Mouse (Mus musculus): ENCODE measurements at regions not wholly inside any gene's neighbourhood (a gene's known extent, or its start where the extent isn't known, plus 50 kb on each side); places are given as distances from the start of the nearest gene placed in this dataset.
A peak's percentile ranks its signal among the peaks of the same experiment; 100 is the strongest.

DNA sequence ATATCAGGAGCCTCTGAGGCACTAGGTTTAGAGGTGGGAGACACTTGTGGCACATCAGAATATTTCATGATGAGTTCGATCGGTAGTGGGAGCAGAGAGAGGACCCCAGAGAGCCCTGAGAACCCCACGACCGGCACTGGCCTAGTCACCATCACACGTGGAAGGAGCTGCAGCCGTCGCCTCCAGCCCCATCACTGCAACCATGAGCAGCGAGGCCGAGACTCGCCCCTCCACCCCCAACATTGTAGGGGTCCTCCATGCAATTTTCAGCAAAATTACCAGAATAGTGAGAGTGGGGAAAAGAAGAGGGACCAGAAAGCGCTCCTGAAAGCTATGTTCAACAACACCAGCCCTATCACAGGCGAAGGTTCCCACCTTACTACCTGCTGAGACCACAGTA is 297.0 kb downstream of the Edem1 start:
- Histone ChIP-seq H3K4me3 (ENCODE audit: insufficient read depth, low read depth, low read length) (no peak overlapping the region), H3K4me1 (ENCODE audit: control insufficient read depth, insufficient read depth, low read length) (no peaks in the 10 kb centered on the region), H3K27ac (ENCODE audit: insufficient read depth, low read depth, low read length) (no peak overlapping the region), H3K27me3 (replicated peaks; ENCODE audit: control insufficient read depth, insufficient read depth, low read length) (no peaks in the 10 kb centered on the region), H3K36me3 (ENCODE audit: control insufficient read depth, insufficient read depth, low read length) (no peaks in the 10 kb centered on the region)
- no peak for TF ChIP-seq POLR2A (IDR thresholded peaks at IDR 0.05; ENCODE audit: low read depth, low read length)
- no peak for TF ChIP-seq CTCF (conservative IDR thresholded peaks at IDR 0.05; ENCODE audit: insufficient read depth, insufficient read length, low read depth, low read length)
- 92% methylated on average over 12 of the region's 12 CpGs for WGBS
- no peak for DNase-seq

DNA sequence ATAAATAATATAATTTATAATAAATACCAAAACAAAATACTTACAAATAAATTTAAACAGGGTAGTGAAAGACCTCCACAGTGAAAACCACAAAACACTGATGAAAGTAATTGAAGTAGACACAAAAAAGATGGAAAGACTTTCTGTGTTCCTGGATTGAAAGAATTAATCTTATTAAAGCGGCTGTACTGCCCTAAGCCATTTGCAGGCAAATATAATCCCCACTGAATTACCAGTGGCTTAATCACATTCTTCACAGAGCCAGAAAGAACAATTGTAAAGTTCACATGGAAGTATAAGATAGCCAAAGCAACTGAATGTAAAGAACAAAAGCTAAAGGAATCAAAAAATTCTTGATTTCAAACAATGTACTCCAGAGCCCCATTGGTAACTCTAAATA is 298.8 kb downstream of the Edem1 start:
- TF ChIP-seq CTCF (conservative IDR thresholded peaks at IDR 0.05; ENCODE audit: insufficient read depth, insufficient read length, low read depth, low read length) (no peak), POLR2A (IDR thresholded peaks at IDR 0.05; ENCODE audit: low read depth, low read length) (no peak)
- Histone ChIP-seq H3K27me3 (replicated peaks; ENCODE audit: control insufficient read depth, insufficient read depth, low read length) (no peaks in the 10 kb centered on the region), H3K27ac (ENCODE audit: insufficient read depth, low read depth, low read length) (no peak overlapping the region), H3K4me1 (ENCODE audit: control insufficient read depth, insufficient read depth, low read length) (no peaks in the 10 kb centered on the region), H3K4me3 (ENCODE audit: insufficient read depth, low read depth, low read length) (no peak overlapping the region), H3K36me3 (ENCODE audit: control insufficient read depth, insufficient read depth, low read length) (no peaks in the 10 kb centered on the region)
- 93% methylated on average over 1 of the region's 1 CpGs for WGBS
- DNase-seq, result no peak

DNA sequence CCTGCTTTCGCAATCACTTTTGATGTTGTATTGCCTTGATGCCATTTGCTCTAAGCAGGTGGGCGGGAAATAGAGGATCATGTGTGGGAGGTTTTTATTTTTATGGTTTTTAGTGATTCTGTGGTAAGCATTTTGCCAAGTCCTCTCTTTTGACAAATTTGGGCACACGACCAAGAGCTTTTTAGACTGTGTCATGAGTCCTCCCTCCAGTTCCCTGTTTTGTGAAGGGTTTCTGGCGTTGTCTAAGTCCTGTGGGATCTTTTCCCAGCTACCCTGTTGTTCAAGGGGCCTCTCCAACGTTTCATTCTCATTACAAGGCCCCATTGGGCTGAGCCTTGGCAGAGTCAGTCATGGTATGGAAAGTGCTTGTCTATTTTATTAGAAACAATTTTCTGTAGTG is 317.7 kb downstream of the Edem1 start:
- Histone ChIP-seq H3K36me3 (ENCODE audit: control insufficient read depth, insufficient read depth, low read length) (no peaks in the 10 kb centered on the region), H3K4me3 (ENCODE audit: insufficient read depth, low read depth, low read length) (no peak overlapping the region), H3K27ac (ENCODE audit: insufficient read depth, low read depth, low read length) (no peak overlapping the region), H3K27me3 (replicated peaks; ENCODE audit: control insufficient read depth, insufficient read depth, low read length) (no peaks in the 10 kb centered on the region), H3K4me1 (ENCODE audit: control insufficient read depth, insufficient read depth, low read length) (no peaks in the 10 kb centered on the region)
- TF ChIP-seq CTCF (conservative IDR thresholded peaks at IDR 0.05; ENCODE audit: insufficient read depth, insufficient read length, low read depth, low read length) (no peak), POLR2A (IDR thresholded peaks at IDR 0.05; ENCODE audit: low read depth, low read length) (no peak)
- no peak for DNase-seq
- 75% methylated on average over 5 of the region's 5 CpGs for WGBS

DNA sequence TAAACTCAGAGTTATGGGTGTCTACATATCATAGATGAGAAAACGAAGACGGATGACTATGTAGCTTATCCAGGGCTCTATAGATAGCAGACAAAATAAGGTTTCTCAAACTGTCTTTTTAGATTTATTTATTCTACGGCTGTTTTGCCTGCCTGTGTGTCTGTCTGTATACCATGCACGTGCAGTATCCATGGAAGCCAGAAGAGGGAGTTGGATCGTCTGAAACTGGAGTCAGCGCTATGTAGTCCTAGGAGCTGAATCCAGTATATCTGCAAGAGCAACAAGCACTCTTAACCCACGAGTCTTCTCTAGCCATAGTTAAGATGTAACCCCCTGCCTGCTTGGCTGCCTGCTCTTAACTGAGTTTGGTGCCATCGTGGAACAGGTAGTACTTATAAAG is 320.6 kb downstream of the Edem1 start:
- Histone ChIP-seq H3K4me1 (ENCODE audit: control insufficient read depth, insufficient read depth, low read length) (no peaks in the 10 kb centered on the region), H3K27ac (ENCODE audit: insufficient read depth, low read depth, low read length) (no peak overlapping the region), H3K36me3 (ENCODE audit: control insufficient read depth, insufficient read depth, low read length) (no peaks in the 10 kb centered on the region), H3K4me3 (ENCODE audit: insufficient read depth, low read depth, low read length) (no peak overlapping the region), H3K27me3 (replicated peaks; ENCODE audit: control insufficient read depth, insufficient read depth, low read length) (no peaks in the 10 kb centered on the region)
- 84% methylated on average over 8 of the region's 8 CpGs for WGBS
- TF ChIP-seq CTCF (conservative IDR thresholded peaks at IDR 0.05; ENCODE audit: insufficient read depth, insufficient read length, low read depth, low read length) (0 out of 2 replicates have a peak, but pooled peaks have one; percentile 6), POLR2A (IDR thresholded peaks at IDR 0.05; ENCODE audit: low read depth, low read length) (no peak)
- no peak for DNase-seq

DNA sequence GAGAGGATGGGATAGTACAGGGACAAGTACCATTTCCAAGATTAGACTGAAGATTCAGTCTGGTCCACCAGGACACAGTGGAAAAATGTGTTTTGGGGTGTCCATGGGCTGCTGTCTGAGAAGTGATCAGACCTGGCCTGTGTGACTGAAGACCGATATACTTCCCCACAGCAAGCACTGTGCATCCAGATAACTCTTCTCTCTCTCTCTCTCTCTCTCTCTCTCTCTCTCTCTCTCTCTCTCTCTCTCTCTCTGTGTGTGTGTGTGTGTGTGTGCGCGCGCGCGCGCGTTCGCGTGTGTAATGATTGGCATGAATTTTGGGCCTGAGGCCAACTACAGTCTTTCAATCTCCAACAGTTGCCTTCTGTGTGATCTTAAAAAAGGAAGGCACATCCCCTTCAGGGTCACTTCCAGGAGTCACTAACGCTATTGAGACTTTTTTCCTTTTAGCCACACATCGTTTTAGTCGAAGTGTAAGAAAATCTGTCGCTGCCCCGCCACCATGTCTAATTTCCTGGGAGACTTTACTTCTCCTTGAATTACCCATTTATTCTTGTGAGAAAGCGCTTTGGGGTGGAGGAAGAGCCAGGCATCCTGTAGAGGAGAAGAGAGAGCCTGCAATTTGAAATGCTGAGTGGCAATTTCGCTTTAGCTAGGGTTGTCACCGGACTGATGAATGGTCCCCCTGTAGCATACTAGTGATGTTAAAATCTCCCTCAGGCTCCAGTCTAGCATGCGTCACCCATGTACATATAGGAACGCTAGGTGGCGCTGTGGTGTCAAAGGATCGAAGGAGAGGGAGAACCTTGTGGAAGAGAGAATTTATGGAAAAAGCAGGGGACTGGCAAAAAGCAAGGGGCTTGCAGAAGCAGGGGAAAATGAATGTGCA is 321.8 kb downstream of the Edem1 start:
- Histone ChIP-seq H3K4me3 (ENCODE audit: insufficient read depth, low read depth, low read length) (no peak overlapping the region), H3K36me3 (ENCODE audit: control insufficient read depth, insufficient read depth, low read length) (no peaks in the 10 kb centered on the region), H3K4me1 (ENCODE audit: control insufficient read depth, insufficient read depth, low read length) (no peaks in the 10 kb centered on the region), H3K27me3 (replicated peaks; ENCODE audit: control insufficient read depth, insufficient read depth, low read length) (no peaks in the 10 kb centered on the region), H3K27ac (ENCODE audit: insufficient read depth, low read depth, low read length) (no peak overlapping the region)
- no peak for TF ChIP-seq POLR2A (IDR thresholded peaks at IDR 0.05; ENCODE audit: low read depth, low read length)
- peak; percentile 75 for TF ChIP-seq CTCF (conservative IDR thresholded peaks at IDR 0.05; ENCODE audit: insufficient read depth, insufficient read length, low read depth, low read length)
- peak; percentile 58 for DNase-seq
- WGBS, result 52% methylated on average over 22 of the region's 22 CpGs

DNA sequence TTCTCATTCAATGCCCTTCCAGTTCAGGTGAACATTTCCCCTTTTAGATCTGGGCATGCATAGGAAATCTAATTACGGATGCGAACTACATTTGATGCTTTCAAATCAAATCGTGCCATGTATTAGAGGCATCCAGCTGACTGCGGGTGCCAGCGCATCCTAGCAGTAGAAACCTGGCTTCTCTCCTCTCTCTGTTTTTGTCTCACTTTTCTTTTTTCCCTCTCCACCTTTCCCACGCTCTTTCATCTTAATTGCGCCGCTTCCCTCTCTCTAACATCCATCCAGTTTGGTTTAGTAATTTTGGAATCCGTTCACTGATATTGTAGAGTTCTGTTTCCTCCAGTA is 322.4 kb downstream of the Edem1 start:
- Histone ChIP-seq H3K4me3 (ENCODE audit: insufficient read depth, low read depth, low read length) (no peak overlapping the region), H3K27me3 (replicated peaks; ENCODE audit: control insufficient read depth, insufficient read depth, low read length) (no peaks in the 10 kb centered on the region), H3K27ac (ENCODE audit: insufficient read depth, low read depth, low read length) (no peak overlapping the region), H3K4me1 (ENCODE audit: control insufficient read depth, insufficient read depth, low read length) (no peaks in the 10 kb centered on the region), H3K36me3 (ENCODE audit: control insufficient read depth, insufficient read depth, low read length) (no peaks in the 10 kb centered on the region)
- 88% methylated on average over 9 of the region's 9 CpGs for WGBS
- TF ChIP-seq POLR2A (IDR thresholded peaks at IDR 0.05; ENCODE audit: low read depth, low read length) (no peak), CTCF (conservative IDR thresholded peaks at IDR 0.05; ENCODE audit: insufficient read depth, insufficient read length, low read depth, low read length) (no peak)
- DNase-seq, result no peak

DNA sequence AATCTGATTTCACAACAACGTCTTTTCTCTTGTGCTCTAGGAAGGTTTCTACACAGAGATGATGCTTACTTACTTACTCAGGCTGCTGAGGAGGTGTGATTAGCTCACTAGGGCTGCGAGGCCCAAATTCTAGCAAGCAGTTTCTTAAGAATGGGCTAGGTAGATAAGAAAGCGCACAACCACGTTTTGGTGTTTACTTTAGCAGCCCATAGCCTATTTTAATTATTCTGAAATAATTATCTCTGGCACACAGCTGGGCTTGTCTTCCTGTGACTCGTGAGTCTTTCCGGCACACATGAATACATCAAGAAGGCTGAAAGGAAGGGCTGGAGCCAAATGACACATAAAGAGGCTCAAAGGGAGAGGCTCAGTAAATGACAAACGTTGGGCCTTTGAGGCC is 325.2 kb downstream of the Edem1 start:
- H3K27me3 ChIP-seq (replicated peaks; ENCODE audit: control insufficient read depth, insufficient read depth, low read length), result no peaks in the 10 kb centered on the region
- H3K36me3 ChIP-seq (ENCODE audit: control insufficient read depth, insufficient read depth, low read length), result no peaks in the 10 kb centered on the region
- H3K4me3 ChIP-seq (ENCODE audit: insufficient read depth, low read depth, low read length), result no peak overlapping the region
- H3K27ac ChIP-seq (ENCODE audit: insufficient read depth, low read depth, low read length), result no peak overlapping the region
- TF ChIP-seq POLR2A (IDR thresholded peaks at IDR 0.05; ENCODE audit: low read depth, low read length) (no peak), CTCF (conservative IDR thresholded peaks at IDR 0.05; ENCODE audit: insufficient read depth, insufficient read length, low read depth, low read length) (no peak)
- DNase-seq, result peak; percentile 19
- WGBS, result 45% methylated on average over 7 of the region's 7 CpGs
- no peaks in the 10 kb centered on the region for H3K4me1 ChIP-seq (ENCODE audit: control insufficient read depth, insufficient read depth, low read length)

Data from kidney, adult 2 months (tissue).